Mouse (Mus musculus) adrenal gland, postnatal 36 days (tissue): ENCODE measurements around the gene Strc. TPM values are rescaled to one million over a fixed set of nuclear protein-coding genes. Genes with fewer than 3 reads are reported as not detected.

Experiments used
- DNase-seq, 2 experiments: peaks; one replicate each; pipeline ENCODE4 v3.0.0; 2021; ENCODE audit warnings: mixed read lengths in 1 of 2
- total RNA-seq, 2 experiments: library from RNA; stranded (reverse); gene quantifications; 2 replicates each; pipeline ENCODE4 v1.2.3; 2021

The Strc gene
- total RNA-seq, 2 experiments from 2014 or later, result 0.10 to 0.76 TPM

- DNase-seq, result peak; percentile 98 to 99
Observed at GRCm38 (mm10) chr2:121354820-121355592, 32.0 kb downstream of the Strc start, which contains the start of gene Ppip5k1. TSS of gene Ppip5k1 (minus strand) at chr2:121355396.

GRCm38 (mm10) chr2:121354378-121354777, 32.6 kb downstream of the Strc start:
- no peak for DNase-seq

GRCm38 (mm10) chr2:121353156-121353555, 33.8 kb downstream of the Strc start:
- DNase-seq, result no peak

- DNase-seq, result no peak
Observed at GRCm38 (mm10) chr2:121339057-121339456, 47.9 kb downstream of the Strc start.

GRCm38 (mm10) chr2:121329492-121329891, 57.5 kb downstream of the Strc start:
- DNase-seq, result no peak

GRCm38 (mm10) chr2:121323693-121324470, 63.1 kb downstream of the Strc start:
- DNase-seq, result no peak

- no peak for DNase-seq
Observed at GRCm38 (mm10) chr2:121323041-121323440, 63.9 kb downstream of the Strc start.

GRCm38 (mm10) chr2:121316278-121316677, 70.7 kb downstream of the Strc start:
- no peak for DNase-seq

Other genes starting within 250 kb of the Strc start
- gene Adal, start 246.7 kb downstream of the Strc start, total RNA-seq, result 10 to 100 TPM; 19.4 to 21.4 TPM
- gene Lcmt2, start 246.5 kb downstream of the Strc start, total RNA-seq, result 10 to 100 TPM in 1 of 2 experiments, 1 to 10 TPM in 1; 9.0 to 10.2 TPM
- gene Tubgcp4, start 216.5 kb downstream of the Strc start, total RNA-seq, result 10 to 100 TPM; 36.6 to 44.3 TPM
- 10 to 100 TPM; 15.1 to 18.2 TPM for gene Zscan29, start 216.0 kb downstream of the Strc start, total RNA-seq
- gene Trp53bp1, start 115.8 kb downstream of the Strc start, total RNA-seq, result 10 to 100 TPM; 59.0 to 73.9 TPM
- gene Map1a, start 97.6 kb downstream of the Strc start, total RNA-seq, result 1 to 10 TPM; 6.0 to 7.0 TPM
- 10 to 100 TPM; 49.5 to 50.3 TPM for gene Ppip5k1, start 31.8 kb downstream of the Strc start, total RNA-seq
- gene Ckmt1, start 29.5 kb downstream of the Strc start, total RNA-seq, result 1 to 10 TPM; 5.8 to 6.6 TPM
- 100 to 1,000 TPM; 412 to 415 TPM for gene Pdia3, start 26.6 kb upstream of the Strc start, total RNA-seq
- 1 to 10 TPM; 1.9 to 2.9 TPM for gene Catsper2, start 26.6 kb upstream of the Strc start, total RNA-seq
- gene Ell3, start 57.1 kb upstream of the Strc start, total RNA-seq, result under 1 TPM; 0.17 to 0.36 TPM
- gene Serf2, start 62.0 kb upstream of the Strc start, total RNA-seq, result 100 to 1,000 TPM; 333 to 337 TPM
- gene Hypk, start 66.1 kb upstream of the Strc start, total RNA-seq, result 10 to 100 TPM; 33.0 to 34.7 TPM
- gene Serinc4, start 69.6 kb upstream of the Strc start, total RNA-seq, result under 1 TPM in 1 of 2 experiments, not detected in 1; 0.20 TPM
- gene Mfap1b, start 86.9 kb upstream of the Strc start, total RNA-seq, result 10 to 100 TPM; 37.8 to 39.9 TPM
- gene Mfap1a, start 119.5 kb upstream of the Strc start, total RNA-seq, result 10 to 100 TPM; 32.0 to 33.1 TPM
- 1 to 10 TPM; 3.4 to 3.7 TPM for gene Wdr76, start 119.6 kb upstream of the Strc start, total RNA-seq